Mouse (Mus musculus): ENCODE data around the gene Dixdc1.

The Dixdc1 gene

GRCm38 (mm10) chr9:50738914-50739870 is at the start of gene Dixdc1:
TSS of gene Dixdc1 (minus strand) at chr9:50739517.
- DNase-seq (ENCODE audit: low read depth in 1 of 2, low spot score in 2 of 2), result peak; percentile 55 to 81

GRCm38 (mm10) chr9:50782155-50782554 is 42.8 kb upstream of the Dixdc1 start:
- DNase-seq (ENCODE audit: low read depth in 1 of 2, low spot score in 2 of 2), result peak in 1 of 2 experiments; percentile 36

GRCm38 (mm10) chr9:50776162-50776760 is 36.9 kb upstream of the Dixdc1 start:
- no peak for DNase-seq (ENCODE audit: low read depth in 1 of 2, low spot score in 2 of 2)

- no peak for DNase-seq (ENCODE audit: low read depth in 1 of 2, low spot score in 2 of 2)
These were observed 36.4 kb upstream of the Dixdc1 start for GRCm38 (mm10) chr9:50775662-50776126.

- peak; percentile 50 to 60 for DNase-seq (ENCODE audit: low read depth in 1 of 2, low spot score in 2 of 2)
These were observed 35.8 kb upstream of the Dixdc1 start, which contains the start of the genes Alg9 and 1110032A03Rik for GRCm38 (mm10) chr9:50774991-50775612. TSS of gene Alg9 (plus strand) at chr9:50775019. TSS of gene 1110032A03Rik (minus strand) at chr9:50775520.

- peak in 1 of 2 experiments; percentile 25 for DNase-seq (ENCODE audit: low read depth in 1 of 2, low spot score in 2 of 2)
These were observed 34.7 kb upstream of the Dixdc1 start for GRCm38 (mm10) chr9:50774026-50774462.

- no peak for DNase-seq (ENCODE audit: low read depth in 1 of 2, low spot score in 2 of 2)
These were observed 30.7 kb upstream of the Dixdc1 start for GRCm38 (mm10) chr9:50770011-50770410.

GRCm38 (mm10) chr9:50768107-50769002 is 29.0 kb upstream of the Dixdc1 start, which contains the start of gene Fdxacb1:
TSS of gene Fdxacb1 (plus strand) at chr9:50768236.
- DNase-seq (ENCODE audit: low read depth in 1 of 2, low spot score in 2 of 2), result peak; percentile 92 to 96

GRCm38 (mm10) chr9:50767531-50768106 is 28.3 kb upstream of the Dixdc1 start:
- no peak for DNase-seq (ENCODE audit: low read depth in 1 of 2, low spot score in 2 of 2)

GRCm38 (mm10) chr9:50763331-50763730 is 24.0 kb upstream of the Dixdc1 start:
- DNase-seq (ENCODE audit: low read depth in 1 of 2, low spot score in 2 of 2), result no peak

GRCm38 (mm10) chr9:50761520-50762243 is 22.4 kb upstream of the Dixdc1 start:
- DNase-seq (ENCODE audit: low read depth in 1 of 2, low spot score in 2 of 2), result no peak

GRCm38 (mm10) chr9:50756711-50757110 is 17.4 kb upstream of the Dixdc1 start:
- DNase-seq (ENCODE audit: low read depth in 1 of 2, low spot score in 2 of 2), result no peak

- DNase-seq (ENCODE audit: low read depth in 1 of 2, low spot score in 2 of 2), result no peak
These were observed 14.6 kb upstream of the Dixdc1 start for GRCm38 (mm10) chr9:50753947-50754346.

- no peak for DNase-seq (ENCODE audit: low read depth in 1 of 2, low spot score in 2 of 2)
These were observed 13.7 kb upstream of the Dixdc1 start for GRCm38 (mm10) chr9:50752784-50753615.

- DNase-seq (ENCODE audit: low read depth in 1 of 2, low spot score in 2 of 2), result no peak
These were observed 12.8 kb upstream of the Dixdc1 start, which contains the start of gene Hspb2 for GRCm38 (mm10) chr9:50752054-50752602. TSS of gene Hspb2 (minus strand) at chr9:50752354.

- no peak for DNase-seq (ENCODE audit: low read depth in 1 of 2, low spot score in 2 of 2)
These were observed 12.0 kb upstream of the Dixdc1 start, which contains the start of gene Cryab for GRCm38 (mm10) chr9:50751323-50751722. TSS of gene Cryab (plus strand) at chr9:50751325.

- no peak for DNase-seq (ENCODE audit: low read depth in 1 of 2, low spot score in 2 of 2)
These were observed 11.4 kb upstream of the Dixdc1 start for GRCm38 (mm10) chr9:50750706-50751105.

GRCm38 (mm10) chr9:50746214-50746677 is 6.9 kb upstream of the Dixdc1 start, which contains the start of gene 2310030G06Rik:
TSS of gene 2310030G06Rik (minus strand) at chr9:50746536.
- no peak for DNase-seq (ENCODE audit: low read depth in 1 of 2, low spot score in 2 of 2)
